Mouse (Mus musculus): ENCODE data around the gene Otogl.

GRCm38 (mm10) chr10:107930471-107931021, 18.6 kb upstream of the Otogl start:
- TF ChIP-seq CTCF (conservative IDR thresholded peaks at IDR 0.05; ENCODE audit: insufficient read depth, insufficient read length, low read depth, low read length): no peak
- no peak for TF ChIP-seq POLR2A (IDR thresholded peaks at IDR 0.05; ENCODE audit: low read depth, low read length)

Measured in kidney, adult 2 months (tissue).